Mouse (Mus musculus) hindbrain, embryonic 14.5 days (tissue): Measurements from ENCODE around the gene Mmp21. TPM values are rescaled to one million over a fixed set of nuclear protein-coding genes. Genes with fewer than 3 reads are reported as not detected.

ENCODE experiments used
- ATAC-seq: fragments of 200-750 bp; cut with Nextera tagmentation; 2 replicates; pipeline ENCODE4 v1.8.0; 2017; ENCODE audit warnings: moderate number of reproducible peaks, mild to moderate bottlenecking, moderate TSS enrichment, moderate library complexity; ENCODE audit not compliant: low FRiP score
- DNase-seq: peaks from one replicate; pipeline ENCODE4 v3.0.0-alpha.2; 2015; ENCODE audit warnings: low spot score
- H3K27ac ChIP-seq: fragments of 300-500 bp; sonication (generic); 2 replicates; pipeline ENCODE4 v1.5.1; 2014; ENCODE audit warnings: mild to moderate bottlenecking, moderate library complexity
- H3K27me3 ChIP-seq: fragments of 300-500 bp; sonication (generic); 2 replicates; pipeline ENCODE4 v1.6.1; 2014; ENCODE audit warnings: mild to moderate bottlenecking, low read length, mixed read lengths; ENCODE audit not compliant: control insufficient read depth, insufficient read depth
- H3K36me3 ChIP-seq: fragments of 300-500 bp; sonication (generic); replicated peaks from 2 replicates; pipeline ENCODE4 v1.6.1; 2014; ENCODE audit not compliant: control insufficient read depth, insufficient read depth
- H3K4me1 ChIP-seq: fragments of 300-500 bp; sonication (generic); replicated peaks from 2 replicates; pipeline ENCODE4 v1.6.1; 2014; ENCODE audit warnings: antibody characterized with exemption, low read length, mixed read lengths; ENCODE audit not compliant: control insufficient read depth, insufficient read depth
- H3K4me2 ChIP-seq: fragments of 300-500 bp; sonication (generic); replicated peaks from 2 replicates; pipeline ENCODE4 v1.6.1; 2014; ENCODE audit warnings: mild to moderate bottlenecking, moderate library complexity
- H3K4me3 ChIP-seq: fragments of 300-500 bp; sonication (generic); replicated peaks from 2 replicates; pipeline ENCODE4 v1.5.1; 2014; ENCODE audit warnings: mild to moderate bottlenecking, low read length
- H3K9ac ChIP-seq: fragments of 300-500 bp; sonication (generic); 2 replicates; pipeline ENCODE4 v1.6.1; 2014
- H3K9me3 ChIP-seq: fragments of 300-500 bp; sonication (generic); 2 replicates; pipeline ENCODE4 v1.6.1; 2016; ENCODE audit warnings: low read length; ENCODE audit not compliant: control insufficient read depth
- WGBS: fragments of 180-500 bp; shearing (Covaris S2); extraction: QIAGEN DNeasy Blood & Tissue Kit; methylation state at CpG from one replicate; pipeline ENCODE4 v1.1.7; 2014; 5-methylcytosine and 5-hydroxymethylcytosine counted together
- polyA plus RNA-seq: library from polyadenylated mRNA; unstranded; fragments of >200 nt; fragmentation: Nextera tagmentation; extraction: Ambion mirVana; gene quantifications from 2 replicates; pipeline ENCODE4 v1.2.1, GENCODE M21; 2014

Mmp21 gene
- 0.12 and 0.13 TPM in 2 replicates for polyA plus RNA-seq

DNA sequence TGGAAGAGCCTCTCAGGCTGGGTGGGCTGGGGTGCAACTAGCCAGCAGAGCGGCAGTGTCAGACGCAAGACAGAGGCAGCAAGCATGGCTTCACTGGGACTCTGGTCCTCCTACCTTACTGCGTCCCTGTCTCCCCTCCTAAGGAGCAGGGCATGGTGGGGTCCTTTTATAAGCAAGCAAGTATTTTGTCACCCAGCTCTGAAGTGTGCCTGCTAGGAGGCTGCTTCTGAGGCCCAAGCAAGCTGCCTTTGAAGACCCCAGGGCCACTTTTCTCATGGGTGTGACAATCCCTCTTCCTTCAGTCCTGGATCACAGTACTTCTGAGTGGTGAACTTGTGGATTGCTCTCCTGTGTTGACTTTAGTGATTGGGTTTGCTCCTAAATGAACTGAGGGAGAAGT, at the start of gene Mmp21:
Mmp21 (minus strand) TSS at position 101 of the 400 bp plus-strand sequence.
- DNase-seq = no peak

DNA sequence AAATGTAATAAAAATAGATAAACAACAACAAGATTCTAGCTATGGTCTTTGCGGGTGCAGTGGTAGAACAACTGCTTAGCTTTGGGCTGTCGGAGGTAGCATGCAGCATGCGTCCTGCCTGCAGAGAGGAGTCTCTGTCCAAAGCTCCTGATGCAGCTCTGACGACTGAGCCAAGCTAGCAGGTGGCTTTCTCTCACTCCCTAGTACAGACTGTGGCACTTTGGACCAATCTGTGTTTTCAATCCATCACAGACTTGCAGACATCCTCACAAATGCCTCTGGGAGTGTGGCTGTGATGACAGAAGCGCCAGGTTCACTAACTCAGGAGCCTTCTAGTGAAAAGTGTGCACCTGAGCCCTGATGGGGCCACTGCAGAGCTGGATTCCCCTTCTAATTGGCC, 49.5 kb upstream of the Mmp21 start:
- Histone ChIP-seq H3K27ac (no peak overlapping the region), H3K9me3 (no peaks in the 10 kb centered on the region), H3K4me2 (no peak overlapping the region), H3K36me3 (peaks cover 28% of the 10 kb centered on the region), H3K4me1 (no peaks in the 10 kb centered on the region), H3K4me3 (no peak overlapping the region), H3K9ac (no peak overlapping the region), H3K27me3 (no peaks in the 10 kb centered on the region)
- ATAC-seq = no peak
- 75% methylated on average over 5 of the region's 5 CpGs for WGBS
- no peak for DNase-seq

More for the DNA sequence above, at the start of gene Mmp21:
- Histone ChIP-seq H3K4me2 (no peak within 1 kb of the TSS), H3K27me3 (no peaks in the 10 kb centered on the region), H3K9me3 (no peaks in the 10 kb centered on the region), H3K27ac (no peak within 1 kb of the TSS), H3K4me3 (no peak within 1 kb of the TSS), H3K36me3 (peaks cover 3% of the 10 kb centered on the region; the same call in 1 of the 2 replicates), H3K9ac (no peak within 1 kb of the TSS), H3K4me1 (no peaks in the 10 kb centered on the region)
- 82% methylated on average over 3 of the region's 3 CpGs for WGBS
- no peak for ATAC-seq

GRCm38 (mm10) chr7:133727027-133727426, 47.2 kb upstream of the Mmp21 start:
- no peaks in the 10 kb centered on the region for H3K27me3 ChIP-seq
- H3K4me1 ChIP-seq = no peaks in the 10 kb centered on the region
- no peak overlapping the region for H3K27ac ChIP-seq
- H3K9ac ChIP-seq = no peak overlapping the region
- no peak for DNase-seq
- peaks cover 38% of the 10 kb centered on the region for H3K36me3 ChIP-seq
- WGBS = 91% methylated on average over 6 of the region's 6 CpGs
- no peak for ATAC-seq
- H3K4me3 ChIP-seq = no peak overlapping the region
- H3K9me3 ChIP-seq = no peaks in the 10 kb centered on the region
- H3K4me2 ChIP-seq = no peak overlapping the region

DNA sequence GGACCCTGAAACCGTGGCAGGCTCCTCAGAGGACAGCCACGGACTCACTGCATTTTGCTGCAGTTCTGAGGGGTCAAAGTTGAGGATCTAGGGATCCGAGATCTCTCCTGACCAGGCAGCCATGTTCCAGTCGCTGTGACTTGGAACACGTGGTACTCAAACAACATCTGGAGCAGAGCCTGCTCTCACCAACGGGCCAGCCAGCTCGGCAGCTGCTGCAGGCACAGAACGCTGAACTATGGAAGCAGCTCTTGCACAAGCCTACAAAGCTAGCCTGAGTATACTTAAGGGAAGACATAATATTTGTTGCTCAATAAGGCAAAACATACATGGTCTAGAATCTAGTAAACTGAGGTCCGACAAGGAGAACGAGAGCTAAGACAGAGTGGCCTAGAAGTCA, 45.7 kb upstream of the Mmp21 start:
- no peak overlapping the region for H3K27ac ChIP-seq
- H3K4me3 ChIP-seq = no peak overlapping the region
- no peak overlapping the region for H3K4me2 ChIP-seq
- 89% methylated on average over 10 of the region's 10 CpGs for WGBS
- ATAC-seq = no peak
- H3K27me3 ChIP-seq = no peaks in the 10 kb centered on the region
- no peak overlapping the region for H3K9ac ChIP-seq
- no peak for DNase-seq
- H3K36me3 ChIP-seq = peaks cover 51% of the 10 kb centered on the region
- H3K4me1 ChIP-seq = no peaks in the 10 kb centered on the region
- no peaks in the 10 kb centered on the region for H3K9me3 ChIP-seq

GRCm38 (mm10) chr7:133724844-133725243, 45.0 kb upstream of the Mmp21 start:
- no peak overlapping the region for H3K9ac ChIP-seq
- DNase-seq (no peak), ATAC-seq (no peak)
- H3K27me3 ChIP-seq = no peaks in the 10 kb centered on the region
- H3K36me3 ChIP-seq = peaks cover 55% of the 10 kb centered on the region
- no peak overlapping the region for H3K4me2 ChIP-seq
- no peak overlapping the region for H3K4me3 ChIP-seq
- H3K9me3 ChIP-seq = no peaks in the 10 kb centered on the region
- no peak overlapping the region for H3K27ac ChIP-seq
- WGBS = 63% methylated on average over 10 of the region's 10 CpGs
- H3K4me1 ChIP-seq = no peaks in the 10 kb centered on the region

DNA sequence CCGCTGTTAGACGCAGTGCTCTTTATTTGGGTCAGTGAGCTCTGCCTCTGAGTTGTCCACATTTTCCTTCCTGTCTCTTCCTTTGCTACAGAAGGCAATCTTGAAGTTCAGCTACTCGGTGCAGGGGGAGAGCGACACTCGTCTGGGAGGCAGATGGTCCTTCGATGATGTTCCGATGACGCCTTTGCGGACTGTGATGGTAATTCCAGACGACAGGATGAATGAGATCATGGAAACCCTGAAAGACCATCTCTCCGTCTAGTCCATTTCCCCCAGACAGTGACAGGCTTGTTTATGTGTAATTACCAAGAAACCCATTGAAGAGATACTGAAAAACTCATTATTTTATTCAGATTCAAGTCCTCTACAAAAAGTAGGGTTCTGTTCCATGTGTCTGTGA, 40.8 kb upstream of the Mmp21 start:
- WGBS = 88% methylated on average over 11 of the region's 11 CpGs
- Histone ChIP-seq H3K9ac (no peak overlapping the region), H3K27me3 (no peaks in the 10 kb centered on the region), H3K27ac (no peak overlapping the region), H3K9me3 (no peaks in the 10 kb centered on the region), H3K4me3 (no peak overlapping the region), H3K4me1 (no peaks in the 10 kb centered on the region), H3K36me3 (peaks cover 94% of the 10 kb centered on the region), H3K4me2 (no peak overlapping the region)
- DNase-seq (no peak), ATAC-seq (no peak)

DNA sequence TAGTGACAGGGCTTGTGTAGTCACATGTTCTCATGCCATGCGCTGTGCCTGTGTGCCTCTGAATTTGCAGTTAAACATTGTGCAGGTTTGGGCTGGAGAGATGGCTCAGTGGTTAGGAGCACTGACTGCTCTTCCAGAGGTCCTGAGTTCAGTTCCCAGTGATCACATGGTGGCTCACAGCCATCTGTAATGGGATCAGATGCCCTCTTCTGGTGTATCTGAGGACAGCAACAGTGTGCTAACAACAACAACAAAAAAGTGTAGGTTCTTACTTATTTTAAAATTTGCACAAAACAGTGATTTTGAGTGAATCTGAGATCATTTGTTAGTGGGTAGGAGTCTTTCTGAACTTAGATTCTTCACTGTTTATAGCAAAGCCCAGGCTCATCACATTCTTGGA, 38.7 kb upstream of the Mmp21 start:
- Histone ChIP-seq H3K4me3 (no peak overlapping the region), H3K36me3 (peaks cover 99% of the 10 kb centered on the region), H3K27me3 (no peaks in the 10 kb centered on the region), H3K9me3 (no peaks in the 10 kb centered on the region), H3K27ac (no peak overlapping the region), H3K9ac (no peak overlapping the region), H3K4me1 (no peaks in the 10 kb centered on the region), H3K4me2 (no peak overlapping the region)
- DNase-seq = no peak
- WGBS = 95% methylated on average over 1 of the region's 1 CpGs
- no peak for ATAC-seq

DNA sequence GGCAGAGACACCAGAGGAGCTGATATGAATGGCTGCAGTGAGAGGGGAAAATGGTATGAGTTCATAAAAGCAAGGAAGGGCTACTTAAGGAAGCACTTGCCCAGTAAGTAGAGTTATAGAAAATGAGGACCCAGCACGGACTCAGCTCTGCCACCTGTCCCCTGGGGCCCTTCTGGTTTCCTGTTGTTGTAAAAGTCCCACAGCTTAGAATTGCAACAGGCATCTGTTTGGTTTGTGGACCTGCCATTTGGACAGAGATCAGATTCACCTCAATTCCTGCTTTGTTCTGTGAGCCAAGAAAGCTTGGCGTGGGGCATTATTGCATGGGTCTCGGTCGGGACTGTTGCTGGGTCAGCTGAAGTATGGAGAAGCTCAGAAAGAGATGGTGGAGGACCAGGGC, 35.5 kb upstream of the Mmp21 start:
- Histone ChIP-seq H3K9ac (no peak overlapping the region), H3K4me3 (no peak overlapping the region), H3K4me1 (no peaks in the 10 kb centered on the region), H3K9me3 (no peaks in the 10 kb centered on the region), H3K36me3 (peaks cover 83% of the 10 kb centered on the region), H3K27ac (no peak overlapping the region), H3K27me3 (no peaks in the 10 kb centered on the region), H3K4me2 (no peak overlapping the region)
- ATAC-seq (no peak), DNase-seq (no peak)
- 93% methylated on average over 4 of the region's 4 CpGs for WGBS

DNA sequence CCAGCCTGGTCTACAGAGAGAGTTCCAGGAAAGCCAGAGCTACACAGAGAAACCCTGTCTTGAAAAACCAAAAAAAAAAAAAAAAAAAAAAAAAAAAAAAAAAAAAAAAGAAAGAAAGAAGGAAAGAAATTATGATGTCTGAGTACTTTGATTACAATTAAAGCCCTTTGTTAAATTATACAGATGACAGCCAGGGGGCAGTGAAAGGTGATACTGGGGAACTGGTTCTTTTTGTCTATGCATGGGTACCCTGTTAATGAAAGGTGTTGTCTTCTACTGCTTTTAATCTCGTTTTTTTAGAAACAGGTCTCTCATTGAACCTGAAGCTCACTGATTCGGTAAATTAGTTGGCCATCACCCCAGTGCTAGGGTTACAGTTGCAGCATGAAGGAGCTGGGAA, 27.4 kb upstream of the Mmp21 start:
- no peak for ATAC-seq
- H3K4me3 ChIP-seq = no peak overlapping the region
- 0 out of 2 replicates have a peak overlapping the region, but pooled peaks have one; percentile 77 for H3K4me2 ChIP-seq
- WGBS = 91% methylated on average over 2 of the region's 2 CpGs
- H3K27ac ChIP-seq = no peak overlapping the region
- H3K27me3 ChIP-seq = no peaks in the 10 kb centered on the region
- no peak for DNase-seq
- no peaks in the 10 kb centered on the region for H3K9me3 ChIP-seq
- H3K36me3 ChIP-seq = peaks cover 8% of the 10 kb centered on the region
- H3K9ac ChIP-seq = no peak overlapping the region
- peaks cover 11% of the 10 kb centered on the region; the same call in 1 of the 2 replicates for H3K4me1 ChIP-seq

GRCm38 (mm10) chr7:133703906-133704305, 24.0 kb upstream of the Mmp21 start:
- Histone ChIP-seq H3K36me3 (0 out of 2 replicates have a peak, but pooled peaks cover 8% of the 10 kb centered on the region), H3K9ac (no peak overlapping the region), H3K4me2 (no peak overlapping the region), H3K4me1 (peaks cover 5% of the 10 kb centered on the region; the same call in 1 of the 2 replicates), H3K27ac (no peak overlapping the region), H3K4me3 (no peak overlapping the region), H3K27me3 (no peaks in the 10 kb centered on the region), H3K9me3 (no peaks in the 10 kb centered on the region)
- 95% methylated on average over 7 of the region's 7 CpGs for WGBS
- DNase-seq = no peak
- no peak for ATAC-seq
